Mouse (Mus musculus) T-cell, adult 66 days (primary cell): ENCODE results near the gene Synrg. TPM values are rescaled to one million over a fixed set of nuclear protein-coding genes. Genes with fewer than 3 reads are reported as not detected.

ENCODE experiments used
- total RNA-seq, 2 experiments: library from RNA; stranded (reverse); gene quantifications; 3 replicates in 1 of 2; 4 replicates in 1 of 2; pipeline ENCODE4 v1.2.4; 2023

Gene Synrg
- total RNA-seq, result 10 to 100 TPM; 72.2 to 73.1 TPM

DNA sequence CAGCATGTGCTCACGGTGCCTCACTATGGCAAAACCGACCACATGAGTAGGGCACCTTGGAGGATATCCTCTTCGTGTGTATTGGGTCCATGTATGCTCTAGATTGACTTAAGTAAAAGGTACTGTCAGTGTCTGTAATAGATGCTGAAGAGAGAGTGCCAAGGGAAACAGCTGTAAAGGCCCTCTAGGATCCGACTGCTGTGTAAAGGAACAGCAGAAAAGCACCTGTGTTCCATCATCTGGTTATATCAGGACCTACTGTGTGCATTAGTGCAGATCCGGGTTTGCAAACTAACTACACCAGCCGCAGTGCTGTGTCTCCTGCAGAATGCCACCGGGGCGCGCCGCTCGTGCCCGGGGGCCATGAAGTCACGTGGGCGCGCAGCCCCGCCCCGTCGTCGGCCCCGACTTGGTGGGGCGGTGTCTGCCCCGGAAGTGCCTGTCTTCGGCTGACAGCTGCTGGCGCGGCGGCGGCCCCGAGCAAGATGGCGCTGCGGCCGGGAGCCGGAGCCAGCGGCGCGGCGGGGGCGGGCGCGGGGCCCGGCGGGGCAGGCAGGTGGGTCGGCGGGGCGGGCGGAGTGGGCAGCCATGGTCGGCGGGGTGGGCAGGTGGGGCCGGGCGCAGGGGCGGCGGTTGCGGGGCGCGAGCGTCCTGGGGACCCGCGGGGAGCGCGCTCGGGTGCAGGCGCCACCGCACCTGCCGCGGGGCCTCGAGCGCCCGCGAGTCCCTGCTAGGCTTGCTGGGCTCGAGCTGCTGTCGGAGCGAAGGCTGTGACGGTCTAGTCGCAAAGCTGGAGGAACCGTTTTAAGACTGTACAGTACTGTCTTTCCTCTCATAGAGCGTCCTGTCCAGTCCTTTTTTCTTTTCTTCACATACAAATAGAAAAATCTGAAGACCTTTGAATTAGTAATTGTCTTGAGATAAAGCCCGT, at the start of gene Synrg:
Gene Synrg, plus strand, starts transcription at position 438 of the 931 bp plus-strand sequence.

DNA sequence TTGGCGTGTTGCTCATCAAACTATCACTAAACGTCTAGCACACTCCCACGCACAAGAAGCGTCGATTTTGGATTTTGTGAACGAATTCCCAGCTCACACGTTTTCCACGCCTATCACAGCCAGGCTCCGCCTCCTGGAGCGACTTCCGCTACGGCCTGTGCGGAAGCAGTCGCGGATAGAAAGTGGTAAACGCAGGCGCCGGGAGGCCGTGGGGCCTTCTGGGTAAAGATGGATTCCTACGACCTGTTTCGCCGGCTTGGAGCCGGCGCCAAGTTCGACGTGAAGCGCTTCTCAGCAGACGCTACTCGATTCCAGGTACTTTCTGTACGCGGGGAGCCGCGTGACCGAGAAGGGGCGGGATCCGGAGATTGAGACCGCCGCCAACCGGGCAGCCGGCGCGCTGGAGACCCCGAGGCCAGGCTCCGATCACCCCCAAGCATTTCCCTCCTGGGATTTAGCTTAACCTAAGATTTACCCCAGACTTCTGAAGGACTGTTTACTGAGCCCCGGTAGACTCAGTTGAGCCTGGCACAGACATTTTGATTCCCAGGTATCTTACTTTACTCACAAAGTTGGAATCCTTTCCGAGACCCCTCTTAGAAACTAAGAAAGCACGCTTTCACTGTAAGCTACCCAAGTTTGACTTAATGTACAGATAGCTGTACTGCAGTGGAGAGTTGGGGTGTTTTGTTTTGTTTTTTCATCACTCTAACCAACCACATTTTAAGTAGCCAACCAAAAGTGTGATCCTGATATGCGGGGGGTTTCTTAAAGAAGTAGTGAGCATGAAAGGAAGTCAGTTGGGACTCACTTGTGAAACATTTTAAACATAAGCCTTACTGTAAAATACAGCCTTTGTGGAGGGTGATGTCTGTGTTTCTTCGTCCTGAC, 22.0 kb upstream of the Synrg start, which contains the start of gene Ddx52:
Gene Ddx52, plus strand, starts transcription at position 113 of the 891 bp plus-strand sequence.

DNA sequence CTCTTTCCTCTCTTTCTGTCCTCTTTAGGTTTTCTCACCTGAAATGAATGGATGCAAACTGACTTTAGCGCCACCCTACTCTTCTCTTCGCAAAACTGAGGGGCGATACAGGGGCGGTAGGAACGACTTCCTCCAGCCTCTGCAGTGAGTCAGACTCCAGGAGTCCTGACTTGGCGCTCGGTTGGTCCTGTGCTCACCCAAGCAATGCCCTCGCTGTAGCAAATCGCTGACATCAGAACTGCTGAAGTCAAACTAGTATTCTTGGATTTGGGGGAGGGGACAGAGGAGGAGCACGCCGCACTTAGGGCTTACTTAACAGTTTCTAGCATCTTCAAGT, 104.8 kb downstream of the Synrg start, which contains the start of gene Dusp14:
Gene Dusp14, minus strand, starts transcription at position 228 of the 337 bp plus-strand sequence.

Other genes with a start within 250 kb of the Synrg start
- not detected for gene Wfdc21, start 217.5 kb upstream of the Synrg start, total RNA-seq
- 10 to 100 TPM; 41.7 to 42.6 TPM for gene Heatr6, start 210.7 kb upstream of the Synrg start, total RNA-seq
- not detected for gene Hnf1b, start 114.4 kb upstream of the Synrg start, total RNA-seq
- 10 to 100 TPM; 39.7 to 41.3 TPM for gene Ddx52, start 22.4 kb upstream of the Synrg start, total RNA-seq
- under 1 TPM in 1 of 2 experiments, not detected in 1; 0.50 TPM for gene Dusp14, start 104.8 kb downstream of the Synrg start, total RNA-seq
- gene Tada2a, start 165.2 kb downstream of the Synrg start, total RNA-seq, result 1 to 10 TPM; 8.9 to 9.7 TPM
- 10 to 100 TPM; 35.2 to 42.2 TPM for gene Acaca, start 165.2 kb downstream of the Synrg start, total RNA-seq
- not detected for gene Gm11437, start 203.0 kb downstream of the Synrg start, total RNA-seq